Mouse (Mus musculus) heart, embryonic 14.5 days (tissue): Measurements from ENCODE around the gene Foxf2. TPM values are rescaled to one million over a fixed set of nuclear protein-coding genes. Genes with fewer than 3 reads are reported as not detected.

Experiments
- ATAC-seq: fragments of 200-750 bp; cut with Nextera tagmentation; 2 replicates; pipeline ENCODE4 v1.8.0; 2017; ENCODE audit warnings: low read depth, moderate TSS enrichment; ENCODE audit not compliant: insufficient number of reproducible peaks, insufficient read depth, low FRiP score
- H3K27ac ChIP-seq, 2 experiments: fragments of 200-500 bp in 1 of 2; fragments of 300-500 bp in 1 of 2; sonication (generic) in 1 of 2; replicated peaks in 1 of 2; 2 replicates each; pipeline ENCODE4 v1.5.1; 2012 to 2014; ENCODE audit warnings: low read depth in 2 of 2, low read length in 2 of 2, control low read depth in 1 of 2, mild to moderate bottlenecking in 1 of 2, mixed read lengths in 1 of 2; ENCODE audit not compliant: control insufficient read depth in 1 of 2, insufficient read depth in 1 of 2
- H3K27me3 ChIP-seq: fragments of 300-500 bp; sonication (generic); 2 replicates; pipeline ENCODE4 v1.6.1; 2014; ENCODE audit warnings: mild to moderate bottlenecking, low read length, control low read depth; ENCODE audit not compliant: control insufficient read depth, insufficient read depth
- H3K36me3 ChIP-seq: fragments of 300-500 bp; sonication (generic); 2 replicates; pipeline ENCODE4 v1.6.1; 2014; ENCODE audit warnings: mild to moderate bottlenecking, control low read depth, low read length, mixed read lengths; ENCODE audit not compliant: control insufficient read depth, insufficient read depth
- H3K4me1 ChIP-seq, 2 experiments: fragments of 200-500 bp in 1 of 2; fragments of 300-500 bp in 1 of 2; sonication (generic) in 1 of 2; 2 replicates each; pipeline ENCODE4 v1.6.1; 2012 to 2014; ENCODE audit warnings: low read length in 2 of 2, control low read depth in 1 of 2, mixed read lengths in 1 of 2; ENCODE audit not compliant: control insufficient read depth in 2 of 2, insufficient read depth in 2 of 2
- H3K4me2 ChIP-seq: fragments of 300-500 bp; sonication (generic); 2 replicates; pipeline ENCODE4 v1.6.1; 2014; ENCODE audit warnings: mild to moderate bottlenecking, low read length
- H3K4me3 ChIP-seq, 2 experiments: fragments of 200-500 bp in 1 of 2; fragments of 300-500 bp in 1 of 2; sonication (generic) in 1 of 2; 2 replicates each; pipeline ENCODE4 v1.5.1; 2012 to 2014; ENCODE audit warnings: low read length in 2 of 2, mild to moderate bottlenecking in 2 of 2, control low read depth in 1 of 2, low read depth in 1 of 2, moderate library complexity in 1 of 2; ENCODE audit not compliant: control insufficient read depth in 1 of 2, insufficient read depth in 1 of 2
- H3K9ac ChIP-seq: fragments of 300-500 bp; sonication (generic); 2 replicates; pipeline ENCODE4 v1.6.1; 2014; ENCODE audit warnings: mild to moderate bottlenecking, low read length
- H3K9me3 ChIP-seq: fragments of 300-500 bp; sonication (generic); 2 replicates; pipeline ENCODE4 v1.6.1; 2016; ENCODE audit warnings: low read length, control low read depth; ENCODE audit not compliant: control insufficient read depth
- WGBS: fragments of 180-500 bp; shearing (Covaris S2); extraction: QIAGEN DNeasy Blood & Tissue Kit; methylation state at CpG from one replicate; pipeline ENCODE4 v1.1.7; 2014; 5-methylcytosine and 5-hydroxymethylcytosine counted together
- polyA plus RNA-seq: library from polyadenylated mRNA; unstranded; fragments of >200 nt; fragmentation: Nextera tagmentation; extraction: Ambion mirVana; gene quantifications from 2 replicates; pipeline ENCODE4 v1.2.1, GENCODE M21; 2014

Foxf2 gene
- polyA plus RNA-seq, 1 experiment from 2014 or later = 0.11 TPM

DNA sequence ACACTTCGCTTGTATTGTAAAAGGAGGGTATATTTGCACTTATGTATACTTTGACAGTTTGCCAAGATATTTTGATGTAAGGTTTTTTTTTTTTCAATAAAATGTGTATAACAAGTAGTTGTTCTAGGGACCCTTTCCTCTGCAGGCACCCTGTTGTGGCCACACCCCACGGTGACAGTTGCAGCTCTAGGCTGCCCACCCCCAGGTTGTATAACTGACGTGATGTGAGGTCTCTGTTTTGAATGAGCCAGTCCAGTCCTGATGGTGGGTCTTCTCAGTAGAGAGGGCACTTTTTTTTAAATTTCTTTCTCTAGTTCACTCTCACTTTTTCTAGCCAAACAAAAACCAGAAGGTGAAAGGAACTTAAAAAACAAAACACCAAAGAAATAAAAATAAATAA, 5.7 kb downstream of the Foxf2 start:
- H3K4me3 ChIP-seq = no peak overlapping the region
- no peak overlapping the region for H3K4me2 ChIP-seq

DNA sequence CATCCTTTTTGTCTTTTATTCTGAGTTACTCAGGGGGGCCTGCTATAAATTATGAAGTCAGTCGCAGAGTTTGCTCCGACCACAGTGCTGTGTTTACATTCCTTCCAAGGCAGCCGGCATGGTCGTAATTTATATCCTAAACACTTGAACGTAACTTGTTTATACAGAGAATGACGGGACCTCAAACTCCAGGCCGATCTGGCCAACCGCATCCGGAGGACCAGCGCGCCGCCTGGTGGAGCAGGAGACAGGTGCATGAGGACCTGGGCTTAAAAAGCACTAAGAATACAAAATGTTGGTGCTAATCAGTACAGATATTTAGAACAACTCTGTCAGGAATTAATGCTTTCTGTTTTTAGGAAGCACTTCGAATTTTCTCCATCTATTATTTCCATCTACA, 6.8 kb downstream of the Foxf2 start:
- no peak for ATAC-seq
- WGBS = 1% methylated on average over 13 of the region's 13 CpGs
- Histone ChIP-seq H3K27ac (no peak overlapping the region), H3K9me3 (no peaks in the 10 kb centered on the region), H3K4me1 (peaks cover 2 to 8% of the 10 kb centered on the region in 2 experiments; a peak in 2 of 4 replicates), H3K4me2 (no peak overlapping the region), H3K4me3 (no peak overlapping the region), H3K36me3 (no peaks in the 10 kb centered on the region), H3K27me3 (peaks cover 62% of the 10 kb centered on the region), H3K9ac (no peak overlapping the region)

More for the DNA sequence above, 5.7 kb downstream of the Foxf2 start:
- ATAC-seq = no peak
- Histone ChIP-seq H3K27ac (no peak overlapping the region), H3K9me3 (no peaks in the 10 kb centered on the region), H3K27me3 (peaks cover 73% of the 10 kb centered on the region), H3K36me3 (no peaks in the 10 kb centered on the region), H3K4me1 (peaks cover 8 to 15% of the 10 kb centered on the region in 2 experiments; a peak in 3 of 4 replicates), H3K9ac (no peak overlapping the region)
- WGBS = 35% methylated on average over 3 of the region's 3 CpGs

DNA sequence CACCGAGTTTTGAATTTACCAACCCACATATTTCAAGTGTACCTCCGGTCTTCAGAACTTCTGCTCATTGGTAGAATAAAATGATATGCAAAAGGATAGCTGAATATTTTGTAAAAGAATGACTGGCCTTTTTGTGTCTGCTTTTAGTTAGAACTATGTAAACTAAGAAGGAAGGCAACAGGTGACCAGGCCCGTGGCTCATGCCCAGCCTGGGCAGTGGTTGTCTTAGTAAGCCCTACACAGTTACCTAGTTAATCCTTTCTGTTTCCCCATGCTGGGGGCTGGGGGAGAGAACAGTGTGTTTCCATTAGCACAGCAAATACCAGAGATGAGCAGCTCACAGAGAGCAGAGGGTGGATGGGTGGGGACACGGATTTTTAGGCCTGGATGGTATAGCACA, 7.6 kb downstream of the Foxf2 start:
- no peak overlapping the region for H3K4me3 ChIP-seq
- WGBS = 82% methylated on average over 4 of the region's 4 CpGs
- no peaks in the 10 kb centered on the region for H3K36me3 ChIP-seq
- H3K9ac ChIP-seq = no peak overlapping the region
- no peak overlapping the region for H3K4me2 ChIP-seq
- H3K27me3 ChIP-seq = peaks cover 54% of the 10 kb centered on the region
- peaks cover 2 to 8% of the 10 kb centered on the region in 2 experiments; a peak in 2 of 4 replicates for H3K4me1 ChIP-seq
- ATAC-seq = no peak
- H3K9me3 ChIP-seq = no peaks in the 10 kb centered on the region
- H3K27ac ChIP-seq = no peak overlapping the region

DNA sequence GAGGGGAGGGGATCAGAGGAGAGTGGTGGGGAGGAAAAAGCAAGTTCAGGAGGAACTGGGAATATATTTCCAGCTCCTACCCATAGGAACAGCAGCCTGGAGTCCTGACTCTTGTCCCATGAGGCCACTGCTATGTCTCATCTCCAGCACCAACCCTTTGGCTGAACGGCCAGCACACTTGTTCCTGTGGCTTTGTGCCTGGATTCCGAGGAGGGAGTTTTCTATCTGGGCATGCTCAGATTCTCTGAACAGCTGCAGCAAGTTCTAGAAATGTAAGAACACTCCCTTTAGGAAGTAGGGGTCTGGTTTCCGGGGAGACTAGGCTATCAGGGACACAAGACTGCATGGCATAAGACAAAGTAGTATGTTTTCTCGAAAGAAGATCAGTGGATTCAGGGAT, 9.9 kb downstream of the Foxf2 start:
- 56% methylated on average over 4 of the region's 4 CpGs for WGBS
- Histone ChIP-seq H3K9ac (no peak overlapping the region), H3K4me2 (no peak overlapping the region), H3K4me1 (no peaks in the 10 kb centered on the region; a peak in 1 of 4 replicates), H3K36me3 (no peaks in the 10 kb centered on the region), H3K27ac (no peak overlapping the region), H3K4me3 (no peak overlapping the region), H3K9me3 (no peaks in the 10 kb centered on the region), H3K27me3 (peaks cover 31% of the 10 kb centered on the region)
- no peak for ATAC-seq

DNA sequence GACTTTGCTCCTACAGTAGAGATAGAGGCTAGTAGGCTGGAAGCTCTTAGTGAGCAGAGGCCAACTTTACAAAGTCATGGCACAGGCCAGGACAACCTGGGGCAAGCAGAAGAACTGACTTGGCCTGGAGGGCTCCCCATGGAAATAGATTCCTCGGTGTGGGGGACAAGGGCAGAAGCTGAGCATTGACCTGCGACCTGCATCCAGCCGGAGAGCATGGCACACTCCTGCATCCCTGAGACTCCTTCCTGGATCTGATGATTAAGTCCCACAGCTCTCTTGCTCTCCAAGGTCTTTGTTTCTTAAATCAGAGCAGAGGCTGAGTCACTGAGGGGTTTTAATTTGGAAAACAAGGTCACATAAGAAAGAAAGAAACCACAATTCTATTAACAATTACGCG, 15.9 kb downstream of the Foxf2 start:
- ATAC-seq = no peak
- 87% methylated on average over 5 of the region's 5 CpGs for WGBS
- Histone ChIP-seq H3K4me3 (no peak overlapping the region), H3K27me3 (no peaks in the 10 kb centered on the region), H3K27ac (no peak overlapping the region), H3K4me2 (no peak overlapping the region), H3K36me3 (no peaks in the 10 kb centered on the region), H3K9ac (no peak overlapping the region), H3K9me3 (0 out of 2 replicates have a peak, but pooled peaks cover 4% of the 10 kb centered on the region), H3K4me1 (no peaks in the 10 kb centered on the region)

DNA sequence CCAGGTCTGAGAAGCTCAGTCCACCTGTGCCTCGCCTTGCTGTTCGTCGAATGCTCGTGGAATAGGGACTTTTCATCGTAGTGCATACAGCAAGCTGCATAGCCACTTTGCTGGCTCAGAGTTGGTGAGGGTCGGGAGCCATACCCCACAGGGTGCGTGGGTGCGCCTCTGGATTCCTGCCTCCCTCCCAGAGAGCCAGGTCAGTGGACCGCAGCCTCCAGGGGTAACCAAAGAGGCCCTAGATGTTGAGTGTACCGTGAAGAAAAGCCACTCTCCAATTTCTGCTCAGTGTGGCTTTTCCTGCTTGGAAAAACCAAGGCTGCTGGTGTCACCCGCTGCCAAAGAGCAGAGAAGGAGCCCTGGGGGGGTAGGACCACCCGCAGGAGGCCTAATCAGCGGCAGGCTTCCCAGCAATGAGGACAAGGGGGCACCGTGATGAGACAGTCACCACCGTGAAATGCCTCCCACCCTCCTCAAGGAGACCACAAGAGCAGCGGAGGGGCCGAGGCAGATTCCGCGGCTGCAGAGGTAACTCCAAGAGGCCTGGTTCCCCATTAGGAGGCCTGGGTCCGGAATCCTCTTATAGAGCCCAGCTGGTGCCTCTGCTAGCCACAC, 26.6 kb downstream of the Foxf2 start:
- H3K36me3 ChIP-seq = no peaks in the 10 kb centered on the region
- H3K4me3 ChIP-seq = no peak overlapping the region
- WGBS = 71% methylated on average over 20 of the region's 20 CpGs
- no peak overlapping the region for H3K9ac ChIP-seq
- H3K9me3 ChIP-seq = no peaks in the 10 kb centered on the region
- H3K4me2 ChIP-seq = no peak overlapping the region
- H3K4me1 ChIP-seq = no peaks in the 10 kb centered on the region
- H3K27ac ChIP-seq = no peak overlapping the region
- H3K27me3 ChIP-seq = no peaks in the 10 kb centered on the region
- no peak for ATAC-seq

GRCm38 (mm10) chr13:31656249-31656648, 30.6 kb downstream of the Foxf2 start:
- H3K4me2 ChIP-seq = no peak overlapping the region
- no peak overlapping the region for H3K4me3 ChIP-seq
- 62% methylated on average over 4 of the region's 4 CpGs for WGBS
- ATAC-seq = no peak
- H3K27ac ChIP-seq = no peak overlapping the region
- no peaks in the 10 kb centered on the region for H3K4me1 ChIP-seq
- H3K9ac ChIP-seq = no peak overlapping the region
- no peaks in the 10 kb centered on the region for H3K36me3 ChIP-seq
- H3K27me3 ChIP-seq = peaks cover 13% of the 10 kb centered on the region
- H3K9me3 ChIP-seq = no peaks in the 10 kb centered on the region

GRCm38 (mm10) chr13:31658212-31658611, 32.6 kb downstream of the Foxf2 start:
- ATAC-seq = no peak
- Histone ChIP-seq H3K4me3 (no peak overlapping the region), H3K4me1 (no peaks in the 10 kb centered on the region), H3K4me2 (no peak overlapping the region), H3K36me3 (no peaks in the 10 kb centered on the region), H3K27me3 (peaks cover 13% of the 10 kb centered on the region), H3K27ac (no peak overlapping the region), H3K9me3 (no peaks in the 10 kb centered on the region), H3K9ac (no peak overlapping the region)
- 85% methylated on average over 4 of the region's 4 CpGs for WGBS
